In genomic region chr5:134615380-134615779, GRCm38 (mm10) we compare ENCODE assay signal across 23 mouse cellular contexts. TPM values are rescaled to one million over a fixed set of nuclear protein-coding genes. Genes with fewer than 3 reads are reported as not detected.
DNase-seq lines count a peak whose midpoint lies in the region; ATAC-seq and TF ChIP-seq lines count a peak whose summit lies in the region.
"Had no signal": no experiment of that assay in that cellular context is flagged by ENCODE, and none has a peak within 500 bp of the region (broad histone marks: within the 10 kb centered on the region; RNA-seq: fewer than 3 reads in every experiment).

No protein-coding gene starts in this region.

- H3K27me3 ChIP-seq in liver, embryonic 13.5 days, result no peaks in the 10 kb centered on the region
- H3K27me3 ChIP-seq in splenic B cell, adult 2 months (ENCODE audit: control insufficient read depth, insufficient read depth, low read length, poor library complexity, severe bottlenecking), result no peaks in the 10 kb centered on the region
- H3K27me3 ChIP-seq: heart, embryonic 15.5 days had no signal

- H3K9me3 ChIP-seq in liver, embryonic 13.5 days (replicated peaks), result no peaks in the 10 kb centered on the region
- H3K9me3 ChIP-seq: heart, embryonic 15.5 days had no signal

- peaks cover 86% of the 10 kb centered on the region for H3K79me2 ChIP-seq in macrophage (ENCODE audit: inconsistent target)

- no peak overlapping the region for H3K27ac ChIP-seq in liver, embryonic 13.5 days
- H3K27ac ChIP-seq in brown adipose tissue, adult 24 weeks (replicated peaks; ENCODE audit: low read depth, low read length), result 0 out of 2 replicates have a peak overlapping the region, but pooled peaks have one; percentile 1
- H3K27ac ChIP-seq in macrophage, result peak overlapping the region; percentile 99
- no peak overlapping the region for H3K27ac ChIP-seq in left cerebral cortex, adult 2 months
- H3K27ac ChIP-seq: heart, embryonic 15.5 days; kidney, postnatal 0 days; liver, embryonic 14.5 days had no signal

- no peak for DNase-seq in liver, embryonic 13.5 days
- DNase-seq in liver, result no peak
- peak; percentile 23 for DNase-seq in splenic B cell, adult 2 months (ENCODE audit: low read depth, low spot score)
- no peak for DNase-seq in right cerebral cortex, adult 2 months (ENCODE audit: low spot score in 2 of 2)
- no peak for DNase-seq in left cerebral cortex, adult 2 months (ENCODE audit: extremely low spot score in 1 of 2, low spot score in 2 of 2)
- DNase-seq: adrenal gland, adult 8-10 months; cerebellum, adult 11 months; cerebellum, postnatal 10 days; embryo, embryonic 11 days; gastrocnemius, postnatal 10 days; kidney, adult 11 months; right cerebral cortex, postnatal 14 days had no signal

- intact Hi-C loops in left cerebral cortex, adult 2 months (cut with DNase I), result no loop called here

- H3K4me1 ChIP-seq in liver, embryonic 13.5 days (replicated peaks), result peaks cover 6% of the 10 kb centered on the region
- no peaks in the 10 kb centered on the region for H3K4me1 ChIP-seq in brown adipose tissue, adult 24 weeks (ENCODE audit: control insufficient read depth, insufficient read depth, insufficient read length, low read length)

- peaks cover 46% of the 10 kb centered on the region for H3K36me3 ChIP-seq in liver, embryonic 13.5 days
- peaks cover 26% of the 10 kb centered on the region for H3K36me3 ChIP-seq in macrophage (ENCODE audit: inconsistent target)
- peaks cover 4% of the 10 kb centered on the region; the same call in 1 of the 2 replicates for H3K36me3 ChIP-seq in splenic B cell, adult 2 months (ENCODE audit: control insufficient read depth, insufficient read depth, low read length, poor library complexity, severe bottlenecking)

- ATAC-seq in liver, embryonic 13.5 days (ENCODE audit: low read depth), result 0 out of 2 replicates have a peak, but pooled peaks have one; percentile 20
- ATAC-seq: hindbrain, embryonic 16.5 days; lung, postnatal 0 days had no signal

- no peak overlapping the region for H3K9ac ChIP-seq in liver, embryonic 13.5 days
- H3K9ac ChIP-seq: heart, embryonic 15.5 days; liver, embryonic 14.5 days had no signal

- no peak for TF ChIP-seq CTCF in left cerebral cortex, adult 2 months (IDR thresholded peaks at IDR 0.05)

- H3K4me3 ChIP-seq in liver, embryonic 13.5 days (replicated peaks), result no peak overlapping the region
- H3K4me3 ChIP-seq in brown adipose tissue, adult 24 weeks (ENCODE audit: insufficient read depth, low read depth, low read length), result no peak overlapping the region
- H3K4me3 ChIP-seq in macrophage (ENCODE audit: inconsistent target), result peak overlapping the region; percentile 79; the same call in 1 of the 2 replicates
- no peak overlapping the region for H3K4me3 ChIP-seq in left cerebral cortex, adult 2 months
- H3K4me3 ChIP-seq: heart, embryonic 15.5 days had no signal

- no peak overlapping the region for H3K4me2 ChIP-seq in liver, embryonic 13.5 days
- H3K4me2 ChIP-seq: heart, embryonic 15.5 days had no signal

- WGBS in liver, embryonic 13.5 days (ENCODE audit: insufficient replicate concordance), result 72% methylated on average over 8 of the region's 8 CpGs
- WGBS in macrophage (ENCODE audit: missing documents), result 57% methylated on average over 8 of the region's 8 CpGs

RNA-seq across cellular contexts. Expression of gene Lat2, which starts 0.6 kb away (rescaled TPM):
- polyA plus RNA-seq in liver, embryonic 13.5 days (2015; fragmentation: Nextera tagmentation; extraction: Ambion mirVana), result 1.6 TPM in 2 replicates
- polyA plus RNA-seq in brown adipose tissue, adult 24 weeks (2012; ENCODE audit: insufficient read depth, insufficient read length, missing spikeins), result 0.83 and 1.4 TPM in 2 replicates
- 1,000 to 10,000 TPM in 1 of 26 experiments, 100 to 1,000 TPM in 25; 103 to 1,091 (median 578) TPM for total RNA-seq in macrophage (2018; cell fraction: chromatin; rRNA removed)
- total RNA-seq in macrophage (2018; cell fraction: cytosol; rRNA removed), result 100 to 1,000 TPM; 220 to 372 (median 288) TPM
- total RNA-seq in macrophage (2018; cell fraction: nucleus; rRNA removed), result 100 to 1,000 TPM in 25 of 26 experiments, 10 to 100 TPM in 1; 99.9 to 631 (median 425) TPM
- polyA plus RNA-seq in macrophage (2018), result 185 to 303 TPM (median 275 TPM) in 3 replicates
- 1 to 10 TPM; 3.4 to 3.9 TPM for total RNA-seq in left cerebral cortex, adult 2 months (2021)

RNA-seq across cellular contexts. Expression of gene Eif4h, which starts 23.9 kb away (rescaled TPM):
- 229 and 233 TPM in 2 replicates for polyA plus RNA-seq in liver, embryonic 13.5 days (2015; fragmentation: Nextera tagmentation; extraction: Ambion mirVana)
- polyA plus RNA-seq in brown adipose tissue, adult 24 weeks (2012; ENCODE audit: insufficient read depth, insufficient read length, missing spikeins), result 116 and 126 TPM in 2 replicates
- 100 to 1,000 TPM; 156 to 239 (median 217) TPM for total RNA-seq in macrophage (2018; cell fraction: chromatin; rRNA removed)
- 100 to 1,000 TPM; 134 to 180 (median 160) TPM for total RNA-seq in macrophage (2018; cell fraction: cytosol; rRNA removed)
- total RNA-seq in macrophage (2018; cell fraction: nucleus; rRNA removed), result 100 to 1,000 TPM; 156 to 225 (median 183) TPM
- 92.6 to 190 TPM (median 145 TPM) in 3 replicates for polyA plus RNA-seq in macrophage (2018)
- 100 to 1,000 TPM; 319 to 322 TPM for total RNA-seq in left cerebral cortex, adult 2 months (2021)

RNA-seq across cellular contexts. Expression of gene Rfc2, which starts 34.2 kb away (rescaled TPM):
- polyA plus RNA-seq in liver, embryonic 13.5 days (2015; fragmentation: Nextera tagmentation; extraction: Ambion mirVana), result 233 and 246 TPM in 2 replicates
- 29.7 and 32.3 TPM in 2 replicates for polyA plus RNA-seq in brown adipose tissue, adult 24 weeks (2012; ENCODE audit: insufficient read depth, insufficient read length, missing spikeins)
- 100 to 1,000 TPM in 23 of 26 experiments, 10 to 100 TPM in 3; 50.1 to 375 (median 230) TPM for total RNA-seq in macrophage (2018; cell fraction: chromatin; rRNA removed)
- total RNA-seq in macrophage (2018; cell fraction: cytosol; rRNA removed), result 100 to 1,000 TPM in 3 of 26 experiments, 10 to 100 TPM in 23; 48.7 to 120 (median 76.1) TPM
- 100 to 1,000 TPM in 20 of 26 experiments, 10 to 100 TPM in 6; 41.1 to 290 (median 182) TPM for total RNA-seq in macrophage (2018; cell fraction: nucleus; rRNA removed)
- 65.2 to 94.5 TPM (median 74.5 TPM) in 3 replicates for polyA plus RNA-seq in macrophage (2018)
- 10 to 100 TPM; 60.0 to 64.2 TPM for total RNA-seq in left cerebral cortex, adult 2 months (2021)

RNA-seq across cellular contexts. Expression of gene Syna, which starts 55.4 kb away (rescaled TPM):
- polyA plus RNA-seq in liver, embryonic 13.5 days (2015; fragmentation: Nextera tagmentation; extraction: Ambion mirVana), result not detected in 2 replicates
- polyA plus RNA-seq in brown adipose tissue, adult 24 weeks (2012; ENCODE audit: insufficient read depth, insufficient read length, missing spikeins), result not detected in 2 replicates
- not detected for total RNA-seq in macrophage (2018; cell fraction: chromatin; rRNA removed)
- total RNA-seq in macrophage (2018; cell fraction: cytosol; rRNA removed), result under 1 TPM in 2 of 26 experiments, not detected in 24; 0.05 to 0.06 TPM
- not detected for total RNA-seq in macrophage (2018; cell fraction: nucleus; rRNA removed)
- not detected in 3 replicates for polyA plus RNA-seq in macrophage (2018)
- under 1 TPM; 0.21 to 0.34 TPM for total RNA-seq in left cerebral cortex, adult 2 months (2021)
- total RNA-seq: adrenal gland, adult 8-10 months; heart, adult 8-10 months; hematopoietic stem cell, adult 5-6 weeks had no signal
- polyA plus RNA-seq: limb, embryonic 11.5 days; liver, embryonic 14.5 days; neural tube, embryonic 14.5 days had no signal

Comparison
In these comparisons a context has a peak if more than half of its experiments do, and no peak if none do; other contexts are left out.
1. H3K27ac ChIP-seq: peak in brown adipose tissue, adult 24 weeks (single experiment) and macrophage (single experiment); none in liver, embryonic 13.5 days (single experiment) and left cerebral cortex, adult 2 months (single experiment).
2. RNA of gene Lat2, which starts 0.6 kb away (polyA plus RNA-seq): 185 to 303 TPM in macrophage; 1.6 TPM in liver, embryonic 13.5 days and 0.83 to 1.4 TPM in brown adipose tissue, adult 24 weeks; every median in the first group is over 10 times any median in the second.